In genomic region chr14:73339615-73340014, GRCm38 (mm10) we compare ENCODE assay signal across 16 mouse cellular contexts. TPM values are rescaled to one million over a fixed set of nuclear protein-coding genes. Genes with fewer than 3 reads are reported as not detected.
DNase-seq lines count a peak whose midpoint lies in the region; ATAC-seq and TF ChIP-seq lines count a peak whose summit lies in the region.
"Had no signal": no experiment of that assay in that cellular context is flagged by ENCODE, and none has a peak within 500 bp of the region (broad histone marks: within the 10 kb centered on the region; RNA-seq: fewer than 3 reads in every experiment).

No protein-coding gene starts in this region.

- no peaks in the 10 kb centered on the region for H3K27me3 ChIP-seq in kidney, adult 2 months (replicated peaks; ENCODE audit: control insufficient read depth, insufficient read depth, low read length)
- H3K27me3 ChIP-seq: forebrain, embryonic 12.5 days; neural tube, embryonic 13.5 days; Patski had no signal

- no peak overlapping the region for H3K4me3 ChIP-seq in kidney, adult 2 months (ENCODE audit: insufficient read depth, low read depth, low read length)
- H3K4me3 ChIP-seq: forebrain, embryonic 12.5 days; neural tube, embryonic 13.5 days had no signal

- peak; percentile 52 for ATAC-seq in megakaryocyte, adult 5-6 weeks (ENCODE audit: poor library complexity, severe bottlenecking)
- peak; percentile 63; the same call in 1 of the 2 replicates for ATAC-seq in neutrophil, adult 5-6 weeks (ENCODE audit: extremely low read depth, insufficient number of reproducible peaks, low FRiP score, poor library complexity, severe bottlenecking)
- ATAC-seq in CD4-positive, CD25-positive, alpha-beta regulatory T cell, adult 4 months: no peak
- ATAC-seq: Patski had no signal

- 77% methylated on average over 3 of the region's 3 CpGs for WGBS in kidney, adult 2 months

- TF ChIP-seq POLR2A in kidney, adult 2 months (IDR thresholded peaks at IDR 0.05; ENCODE audit: low read depth, low read length): no peak

- no peaks in the 10 kb centered on the region; the same call in 1 of the 2 replicates for H3K36me3 ChIP-seq in kidney, adult 2 months (ENCODE audit: control insufficient read depth, insufficient read depth, low read length)
- H3K36me3 ChIP-seq: forebrain, embryonic 12.5 days; neural tube, embryonic 13.5 days had no signal

- 0 out of 2 replicates have a peak, but pooled peaks cover 2% of the 10 kb centered on the region for H3K4me1 ChIP-seq in kidney, adult 2 months (ENCODE audit: control insufficient read depth, insufficient read depth, low read length)
- H3K4me1 ChIP-seq: neural tube, embryonic 13.5 days had no signal

- peak; percentile 32 for DNase-seq in CD4-positive helper T cell, adult 2 months (ENCODE audit: low read depth, low spot score)
- DNase-seq in MEL-GATA-1-ER (ENCODE audit: extremely low read depth, low read depth): peak; percentile 33
- DNase-seq in right cerebral cortex, postnatal 25 days: no peak
- DNase-seq in kidney, adult 2 months: no peak
- DNase-seq: cerebellum, adult 2 months; gastrocnemius, postnatal 25 days; kidney, adult 18-20 months; kidney, postnatal 10 days had no signal

- no peak overlapping the region for H3K27ac ChIP-seq in kidney, adult 2 months (ENCODE audit: insufficient read depth, low read depth, low read length)
- H3K27ac ChIP-seq: forebrain, embryonic 12.5 days; liver, embryonic 14.5 days; neural tube, embryonic 13.5 days; stomach, postnatal 0 days had no signal

- no peak for TF ChIP-seq CTCF in kidney, adult 2 months (conservative IDR thresholded peaks at IDR 0.05; ENCODE audit: insufficient read depth, insufficient read length, low read depth, low read length)

RNA-seq across cellular contexts. Expression of gene Rb1, which starts 14.0 kb away (rescaled TPM):
- total RNA-seq in megakaryocyte, adult 5-6 weeks (2015): 108 and 126 TPM in 2 replicates
- 43.9 and 56.8 TPM in 2 replicates for total RNA-seq in megakaryocyte, adult 5-6 weeks (2017)
- total RNA-seq in neutrophil, adult 5-6 weeks (2017): 60.9 and 90.4 TPM in 2 replicates
- polyA plus RNA-seq in CD4-positive, CD25-positive, alpha-beta regulatory T cell, adult 4 months (2017; shearing (Covaris generic)): 10 to 100 TPM; 10.0 to 85.9 TPM
- 6.8 and 8.3 TPM in 2 replicates for polyA plus RNA-seq in kidney, adult 2 months (2012; rRNA removed)

RNA-seq across cellular contexts. Expression of gene Itm2b, which starts 45.5 kb away (rescaled TPM):
- total RNA-seq in megakaryocyte, adult 5-6 weeks (2015): 2,082 and 2,200 TPM in 2 replicates
- total RNA-seq in megakaryocyte, adult 5-6 weeks (2017): 1,839 and 1,925 TPM in 2 replicates
- total RNA-seq in neutrophil, adult 5-6 weeks (2017): 993 and 1,047 TPM in 2 replicates
- 1,000 to 10,000 TPM in 1 of 2 experiments, 100 to 1,000 TPM in 1; 926 to 1,094 TPM for polyA plus RNA-seq in CD4-positive, CD25-positive, alpha-beta regulatory T cell, adult 4 months (2017; shearing (Covaris generic))
- polyA plus RNA-seq in kidney, adult 2 months (2012; rRNA removed): 2,034 and 2,219 TPM in 2 replicates

Comparison
In these comparisons a context has a peak if more than half of its experiments do, and no peak if none do; other contexts are left out.
1. DNase-seq: peak in CD4-positive helper T cell, adult 2 months (single experiment) and MEL-GATA-1-ER (single experiment); none in right cerebral cortex, postnatal 25 days (single experiment) and kidney, adult 2 months (single experiment).